Mouse (Mus musculus) ES-CJ7 (cell line): ENCODE data around the gene Dlgap1.

ENCODE experiments used
- DNase-seq: peaks from one replicate; pipeline ENCODE4 v3.0.0; 2011; ENCODE audit warnings: low read depth, low spot score

The Dlgap1 gene

DNA sequence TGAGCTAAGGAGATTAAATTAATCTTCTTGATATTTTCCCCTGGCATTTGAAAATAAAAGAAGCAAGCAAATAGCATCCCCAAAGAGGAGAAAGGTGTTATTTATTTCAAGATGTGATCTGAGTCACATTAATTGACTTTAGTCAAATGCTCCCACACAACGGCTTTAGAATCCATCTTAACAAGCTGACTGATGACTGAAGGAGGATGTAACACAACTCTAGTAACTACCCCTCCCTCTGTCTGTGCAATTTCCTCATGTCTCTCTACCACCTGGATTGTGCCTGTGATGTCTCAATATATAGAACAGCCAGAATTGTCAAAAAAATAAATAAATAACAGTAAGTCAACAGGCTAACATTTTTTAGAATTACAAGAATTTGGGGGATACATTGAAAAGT lies 488.2 kb downstream of the Dlgap1 start:
- DNase-seq = no peak

DNA sequence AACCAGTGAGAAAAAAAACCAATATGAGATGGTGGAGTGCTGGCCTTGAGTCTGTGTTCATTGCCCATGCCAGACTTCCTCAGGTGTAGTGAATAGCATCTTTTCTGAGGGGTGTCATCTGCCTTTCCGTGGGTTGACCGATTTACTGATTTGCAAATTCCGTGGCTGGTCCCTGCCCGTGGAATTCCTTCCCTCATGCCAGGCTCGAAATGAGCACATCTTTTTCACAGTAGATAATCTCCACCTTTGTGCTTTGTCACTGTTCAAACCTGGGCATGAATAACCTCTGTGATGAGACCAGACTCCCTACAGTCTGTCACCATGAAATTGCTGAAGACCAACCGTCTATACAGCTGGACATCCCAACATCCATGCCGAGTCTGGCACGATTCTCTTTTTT lies 493.4 kb downstream of the Dlgap1 start:
- DNase-seq = no peak

- no peak for DNase-seq
Observed at GRCm38 (mm10) chr17:70462771-70463491, 494.1 kb downstream of the Dlgap1 start.

- no peak for DNase-seq
Observed at GRCm38 (mm10) chr17:70466413-70466812, 497.5 kb downstream of the Dlgap1 start.

GRCm38 (mm10) chr17:70470970-70471371 lies 502.1 kb downstream of the Dlgap1 start:
- no peak for DNase-seq

- no peak for DNase-seq
Observed at GRCm38 (mm10) chr17:70472162-70472561, 503.3 kb downstream of the Dlgap1 start.

DNA sequence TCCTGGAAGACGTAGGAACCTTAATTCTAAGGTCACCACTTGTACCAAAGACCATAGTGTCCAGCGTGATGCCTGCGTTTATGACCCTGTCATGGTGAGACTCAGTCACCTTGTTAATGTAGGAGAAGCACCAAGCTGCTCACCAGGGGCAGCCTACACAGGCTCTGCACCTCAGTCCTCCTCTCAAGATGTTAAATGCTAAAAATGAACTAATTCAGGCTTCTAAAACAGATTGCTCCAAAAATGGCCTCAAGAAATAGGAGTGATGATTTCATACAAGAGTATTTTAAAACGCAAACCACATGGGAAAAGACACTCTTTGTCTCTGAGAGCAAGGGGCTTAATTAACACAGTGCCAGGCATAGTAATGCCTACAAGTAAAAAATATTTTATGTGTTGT lies 505.0 kb downstream of the Dlgap1 start:
- DNase-seq = no peak

DNA sequence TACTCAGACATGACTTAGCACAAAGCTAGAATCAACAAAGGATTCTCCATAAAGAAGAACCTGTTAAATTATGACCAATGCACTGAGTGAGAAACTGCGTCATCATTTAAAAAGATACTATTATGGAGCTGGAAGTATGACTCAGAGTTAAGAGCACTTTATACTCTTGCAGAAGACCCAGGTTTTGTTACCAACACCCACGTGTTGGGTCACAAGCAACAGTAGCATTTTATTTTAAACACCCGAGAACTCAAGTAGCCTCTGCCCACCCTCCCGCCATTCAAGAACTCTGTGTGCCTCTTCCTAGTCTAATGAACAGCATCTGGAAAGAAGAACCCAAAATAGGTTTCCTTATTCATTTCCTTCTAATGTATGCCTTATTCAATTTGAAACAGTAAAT lies 514.8 kb downstream of the Dlgap1 start:
- DNase-seq = no peak

GRCm38 (mm10) chr17:70485668-70486067 lies 516.8 kb downstream of the Dlgap1 start:
- no peak for DNase-seq

GRCm38 (mm10) chr17:70486259-70486658 lies 517.4 kb downstream of the Dlgap1 start:
- no peak for DNase-seq

DNA sequence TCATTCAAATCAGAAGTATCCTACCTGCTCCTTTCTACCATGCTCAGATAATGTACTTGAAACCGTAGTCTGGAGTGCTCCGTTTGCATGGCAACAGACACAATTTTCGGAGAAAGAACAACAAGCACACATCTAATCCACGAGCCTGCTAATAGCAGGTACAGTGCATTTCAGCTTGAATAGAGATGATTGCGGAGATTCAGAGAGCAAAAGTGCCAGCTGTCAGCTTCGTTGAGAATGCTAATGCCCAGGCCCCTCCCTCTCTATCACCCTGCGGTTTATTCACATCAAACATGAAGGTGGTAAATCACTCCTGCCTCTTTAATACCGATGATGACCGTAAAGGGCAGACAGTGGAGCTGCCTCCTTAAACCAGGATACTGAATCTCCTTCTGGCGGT lies 518.0 kb downstream of the Dlgap1 start:
- no peak for DNase-seq

- DNase-seq = no peak
Observed at GRCm38 (mm10) chr17:70488784-70489265, 520.0 kb downstream of the Dlgap1 start.

DNA sequence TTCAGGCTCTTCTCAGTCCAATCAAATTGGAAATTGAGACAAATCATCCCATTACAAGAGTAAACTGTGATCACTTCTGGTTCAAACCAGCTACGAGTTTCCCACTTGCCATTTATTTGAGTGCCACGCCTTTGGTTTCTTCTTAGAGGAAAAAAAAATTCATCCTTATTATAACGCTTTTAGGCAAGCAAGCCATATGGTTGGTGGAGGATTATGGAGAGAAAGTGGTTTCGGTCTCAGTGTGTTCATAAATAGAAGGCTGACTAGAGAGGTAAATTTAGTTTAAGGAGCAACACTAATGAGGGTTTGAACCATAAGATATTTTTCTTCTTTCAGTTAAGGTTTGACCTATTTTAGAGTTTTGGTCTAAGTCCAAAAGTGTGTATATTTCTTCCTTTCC lies 522.7 kb downstream of the Dlgap1 start:
- DNase-seq = no peak

- DNase-seq = no peak
Observed at GRCm38 (mm10) chr17:70494338-70494737, 525.5 kb downstream of the Dlgap1 start.

- no peak for DNase-seq
Observed at GRCm38 (mm10) chr17:70498256-70498655, 529.4 kb downstream of the Dlgap1 start.

GRCm38 (mm10) chr17:70501933-70502332 lies 533.1 kb downstream of the Dlgap1 start:
- no peak for DNase-seq

- DNase-seq = no peak
Observed at GRCm38 (mm10) chr17:70507759-70508158, 538.9 kb downstream of the Dlgap1 start.

GRCm38 (mm10) chr17:70510441-70510840 lies 541.6 kb downstream of the Dlgap1 start:
- no peak for DNase-seq

DNA sequence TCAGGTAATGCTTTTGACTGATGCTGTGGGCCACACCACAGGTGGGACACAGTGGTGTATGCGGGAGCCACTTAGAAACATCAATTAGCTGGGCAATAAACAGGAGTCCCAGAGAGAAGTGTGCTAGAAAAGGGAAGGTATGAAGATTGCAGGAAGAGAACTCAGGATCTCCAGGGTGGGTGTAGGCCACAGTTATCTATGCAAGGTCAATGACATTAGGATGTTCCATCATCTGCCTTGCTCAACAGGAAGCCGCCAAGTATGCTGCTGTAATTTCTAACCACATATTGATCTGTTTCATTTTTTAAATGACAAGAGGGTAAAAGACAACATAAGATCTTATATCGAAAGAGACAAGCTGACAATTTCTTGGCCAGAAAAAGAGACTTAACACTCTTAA lies 542.5 kb downstream of the Dlgap1 start:
- DNase-seq = no peak

DNA sequence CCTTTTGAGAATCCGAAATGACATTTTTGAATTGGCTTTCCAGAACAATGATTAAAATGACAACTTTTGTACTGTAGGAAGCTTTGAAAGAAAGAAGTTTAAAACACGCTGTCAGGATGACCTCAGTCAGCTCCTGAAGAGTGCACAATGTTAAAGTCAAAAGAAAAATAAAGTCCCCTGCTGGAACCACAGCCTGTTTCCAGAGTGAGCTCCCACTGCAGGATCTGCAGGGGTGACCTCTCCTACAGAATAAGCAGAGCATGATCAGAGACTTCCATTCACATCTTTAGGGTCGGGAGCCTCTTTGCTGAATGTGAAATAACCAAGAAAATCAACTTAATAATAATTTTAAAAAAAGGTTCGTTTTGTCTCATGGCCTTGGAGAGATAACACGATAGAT lies 544.9 kb downstream of the Dlgap1 start:
- DNase-seq = no peak

DNA sequence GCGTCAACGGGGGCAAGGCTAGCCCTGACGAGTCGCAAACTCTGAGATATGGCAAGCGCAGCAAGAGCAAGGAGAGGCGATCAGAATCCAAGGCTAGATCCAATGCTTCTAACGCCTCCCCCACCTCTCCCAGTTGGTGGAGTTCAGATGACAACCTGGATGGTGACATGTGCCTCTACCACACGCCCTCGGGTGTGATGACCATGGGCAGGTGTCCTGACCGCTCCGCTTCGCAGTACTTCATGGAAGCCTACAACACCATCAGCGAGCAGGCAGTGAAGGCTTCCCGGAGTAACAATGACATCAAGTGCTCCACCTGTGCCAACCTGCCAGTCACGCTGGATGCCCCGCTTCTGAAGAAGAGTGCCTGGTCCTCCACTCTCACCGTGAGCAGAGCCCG lies 547.6 kb downstream of the Dlgap1 start:
- DNase-seq = no peak

DNA sequence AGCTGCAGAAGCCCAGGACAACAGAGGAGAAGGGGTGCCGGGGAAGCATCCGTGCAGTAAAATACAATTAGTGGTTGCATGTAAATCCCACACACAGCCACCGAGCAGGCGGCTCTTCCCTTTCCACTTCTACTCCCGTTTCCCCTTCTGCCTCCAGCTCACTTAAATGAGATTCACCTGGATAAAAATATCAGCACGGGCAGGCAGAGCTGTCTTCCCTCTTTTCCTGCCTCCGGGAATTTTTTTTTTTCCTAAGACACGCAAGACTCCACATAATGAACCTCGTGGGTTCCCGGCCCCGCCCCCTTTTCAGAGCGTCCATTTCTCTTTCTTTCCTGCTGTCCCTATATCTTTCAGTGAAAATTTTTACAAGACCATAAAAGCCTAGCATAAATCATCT lies 548.5 kb downstream of the Dlgap1 start:
- no peak for DNase-seq

DNA sequence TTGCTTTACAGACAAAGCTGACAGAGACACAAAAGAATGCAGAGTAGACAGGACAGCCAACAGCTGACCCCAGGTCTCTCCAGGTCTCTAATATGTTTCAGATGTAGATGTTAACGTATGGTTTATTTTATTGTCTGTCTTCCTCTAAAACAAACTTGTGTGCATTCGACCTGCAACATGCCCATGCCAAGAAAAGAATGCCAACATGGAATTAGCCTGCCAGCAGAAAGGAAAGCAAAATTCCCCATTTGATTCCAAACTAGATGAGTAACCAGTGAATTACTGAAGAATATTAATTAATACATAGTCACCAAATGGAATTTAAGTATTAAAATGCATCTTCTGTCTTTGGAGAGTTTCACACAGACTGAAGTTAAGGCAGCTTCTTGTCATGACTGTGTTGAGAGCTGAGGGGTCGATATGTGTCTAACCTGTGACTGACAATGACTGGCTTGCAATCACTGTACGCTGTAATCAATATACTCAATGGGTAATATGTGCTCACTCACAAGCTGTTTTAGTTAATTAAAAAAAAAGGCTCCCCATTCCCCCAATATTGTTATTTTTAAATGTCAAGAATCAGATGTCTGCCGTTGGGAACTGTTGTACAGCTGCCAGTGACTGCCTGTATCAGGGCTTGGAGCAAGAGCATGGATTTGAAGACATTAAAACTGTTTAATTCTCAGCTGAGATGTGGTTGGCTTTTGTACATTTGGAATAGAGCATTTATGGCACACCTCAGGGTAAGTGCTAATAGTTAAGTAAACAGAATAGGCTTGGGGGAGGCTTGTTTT lies 552.4 kb downstream of the Dlgap1 start:
- no peak for DNase-seq
